Mouse (Mus musculus) embryonic facial prominence, embryonic 14.5 days (tissue): ENCODE results near the gene Gm20388. TPM values are rescaled to one million over a fixed set of nuclear protein-coding genes. Genes with fewer than 3 reads are reported as not detected.
"Not testable (repeated sequence)": the region's sequence is repeated elsewhere in the genome, so short reads cannot be mapped to it uniquely, and the experiment has no call there.

Experiments
- ATAC-seq: fragments of 200-750 bp; cut with Nextera tagmentation; 2 replicates; pipeline ENCODE4 v1.8.0; 2017; ENCODE audit warnings: low read depth, moderate number of reproducible peaks, moderate TSS enrichment
- DNase-seq: peaks from one replicate; pipeline ENCODE4 v3.0.0-alpha.2; 2015; ENCODE audit warnings: low spot score
- H3K27ac ChIP-seq: fragments of 300-500 bp; sonication (generic); replicated peaks from 2 replicates; pipeline ENCODE4 v1.5.1; 2014; ENCODE audit warnings: low read depth, mild to moderate bottlenecking, low read length, moderate library complexity
- H3K27me3 ChIP-seq: fragments of 300-500 bp; sonication (generic); replicated peaks from 2 replicates; pipeline ENCODE4 v1.6.1; 2014; ENCODE audit warnings: low read length; ENCODE audit not compliant: control insufficient read depth, insufficient read depth
- H3K36me3 ChIP-seq: fragments of 300-500 bp; sonication (generic); 2 replicates; pipeline ENCODE4 v1.6.1; 2014; ENCODE audit warnings: low read length, mixed read lengths; ENCODE audit not compliant: control insufficient read depth, insufficient read depth
- H3K4me1 ChIP-seq: fragments of 300-500 bp; sonication (generic); 2 replicates; pipeline ENCODE4 v1.6.1; 2014; ENCODE audit warnings: antibody characterized with exemption, low read length; ENCODE audit not compliant: control insufficient read depth, insufficient read depth
- H3K4me2 ChIP-seq: fragments of 300-500 bp; sonication (generic); 2 replicates; pipeline ENCODE4 v1.6.1; 2014; ENCODE audit warnings: low read depth, mild to moderate bottlenecking, low read length, moderate library complexity, mixed read lengths
- H3K4me3 ChIP-seq: fragments of 300-500 bp; sonication (generic); 2 replicates; pipeline ENCODE4 v1.5.1; 2014; ENCODE audit warnings: low read depth, mild to moderate bottlenecking, low read length
- H3K9ac ChIP-seq: fragments of 300-500 bp; sonication (generic); 2 replicates; pipeline ENCODE4 v1.6.1; 2014; ENCODE audit warnings: low read depth, mild to moderate bottlenecking, low read length, moderate library complexity, mixed read lengths
- H3K9me3 ChIP-seq: fragments of 300-500 bp; sonication (generic); 2 replicates; pipeline ENCODE4 v1.6.1; 2016; ENCODE audit warnings: low read length; ENCODE audit not compliant: control insufficient read depth
- WGBS: fragments of 180-500 bp; shearing (Covaris S2); extraction: QIAGEN DNeasy Blood & Tissue Kit; methylation state at CpG from one replicate; pipeline ENCODE4 v1.1.7; 2014; 5-methylcytosine and 5-hydroxymethylcytosine counted together
- polyA plus RNA-seq: library from polyadenylated mRNA; unstranded; fragments of >200 nt; fragmentation: Nextera tagmentation; extraction: Ambion mirVana; gene quantifications from 2 replicates; pipeline ENCODE4 v1.2.1, GENCODE M21; 2014

Gene Gm20388
- polyA plus RNA-seq, 1 experiment from 2014 or later: not detected

GRCm38 (mm10) chr8:123428343-123428893 is 3517.8 kb downstream of the Gm20388 start:
- 98% methylated on average over 29 of the region's 29 CpGs for WGBS
- no peaks in the 10 kb centered on the region for H3K36me3 ChIP-seq
- no peak for DNase-seq

GRCm38 (mm10) chr8:123428939-123429721 is 3518.5 kb downstream of the Gm20388 start:
- WGBS: 94% methylated on average over 23 of the region's 23 CpGs
- no peak overlapping the region for H3K9ac ChIP-seq
- no peaks in the 10 kb centered on the region for H3K36me3 ChIP-seq
- H3K27ac ChIP-seq: no peak overlapping the region
- peaks cover 59% of the 10 kb centered on the region for H3K9me3 ChIP-seq
- no peak overlapping the region for H3K4me2 ChIP-seq
- no peak overlapping the region for H3K4me3 ChIP-seq
- no peak for DNase-seq
- no peaks in the 10 kb centered on the region for H3K27me3 ChIP-seq
- no peaks in the 10 kb centered on the region for H3K4me1 ChIP-seq
- ATAC-seq: no peak

More at GRCm38 (mm10) chr8:123428343-123428893, 3517.8 kb downstream of the Gm20388 start:
- Histone ChIP-seq H3K9me3 (peaks cover 55% of the 10 kb centered on the region), H3K4me2 (no peak overlapping the region), H3K27ac (no peak overlapping the region), H3K9ac (no peak overlapping the region), H3K27me3 (no peaks in the 10 kb centered on the region), H3K4me3 (no peak overlapping the region), H3K4me1 (no peaks in the 10 kb centered on the region)
- no peak for ATAC-seq

- not testable (repeated sequence) for H3K27me3 ChIP-seq, ATAC-seq, H3K4me3 ChIP-seq, H3K36me3 ChIP-seq, H3K4me1 ChIP-seq, H3K4me2 ChIP-seq, H3K27ac ChIP-seq, DNase-seq, H3K9ac ChIP-seq
- whole genome bisulfite sequencing: 96% methylated on average over 15 of the region's 15 CpGs
- H3K9me3 ChIP-seq: peaks cover 63% of the 10 kb centered on the region
Observed at GRCm38 (mm10) chr8:123429722-123430013, 3519.0 kb downstream of the Gm20388 start.

GRCm38 (mm10) chr8:123430936-123431335 is 3520.3 kb downstream of the Gm20388 start:
- DNase-seq, H3K4me1 ChIP-seq, H3K36me3 ChIP-seq, ATAC-seq, H3K4me2 ChIP-seq, H3K9ac ChIP-seq, H3K27ac ChIP-seq, H3K4me3 ChIP-seq, H3K27me3 ChIP-seq: not testable (repeated sequence)
- 90% methylated on average over 7 of the region's 8 CpGs for WGBS
- H3K9me3 ChIP-seq: peaks cover 64% of the 10 kb centered on the region

GRCm38 (mm10) chr8:123431616-123432365 is 3521.2 kb downstream of the Gm20388 start:
- H3K4me3 ChIP-seq: no peak overlapping the region
- no peak overlapping the region for H3K27ac ChIP-seq
- H3K36me3 ChIP-seq: no peaks in the 10 kb centered on the region
- DNase-seq: no peak
- H3K9me3 ChIP-seq: peaks cover 57% of the 10 kb centered on the region
- no peak for ATAC-seq
- no peak overlapping the region for H3K4me2 ChIP-seq
- H3K9ac ChIP-seq: no peak overlapping the region
- no peaks in the 10 kb centered on the region for H3K4me1 ChIP-seq
- H3K27me3 ChIP-seq: no peaks in the 10 kb centered on the region
- 97% methylated on average over 23 of the region's 25 CpGs for WGBS

- DNase-seq (no peak), ATAC-seq (no peak)
- Histone ChIP-seq H3K4me2 (no peak overlapping the region), H3K9me3 (peaks cover 51% of the 10 kb centered on the region), H3K27ac (no peak overlapping the region), H3K9ac (no peak overlapping the region), H3K27me3 (no peaks in the 10 kb centered on the region), H3K4me1 (no peaks in the 10 kb centered on the region), H3K4me3 (no peak overlapping the region), H3K36me3 (no peaks in the 10 kb centered on the region)
- 98% methylated on average over 16 of the region's 16 CpGs for WGBS
Observed at GRCm38 (mm10) chr8:123432381-123432780, 3521.7 kb downstream of the Gm20388 start.

GRCm38 (mm10) chr8:123433241-123433974 is 3522.8 kb downstream of the Gm20388 start:
- H3K4me3 ChIP-seq, H3K9ac ChIP-seq, H3K4me1 ChIP-seq, H3K36me3 ChIP-seq, H3K27ac ChIP-seq, ATAC-seq, H3K4me2 ChIP-seq, H3K27me3 ChIP-seq, DNase-seq: not testable (repeated sequence)
- WGBS: 98% methylated on average over 34 of the region's 47 CpGs
- H3K9me3 ChIP-seq: peaks cover 41% of the 10 kb centered on the region

GRCm38 (mm10) chr8:123441788-123442187 is 3531.1 kb downstream of the Gm20388 start:
- DNase-seq: no peak
- no peaks in the 10 kb centered on the region for H3K27me3 ChIP-seq
- ATAC-seq: no peak
- WGBS: 87% methylated on average over 2 of the region's 2 CpGs
- no peak overlapping the region for H3K4me2 ChIP-seq
- no peak overlapping the region for H3K27ac ChIP-seq
- H3K36me3 ChIP-seq: no peaks in the 10 kb centered on the region
- no peak overlapping the region for H3K4me3 ChIP-seq
- no peaks in the 10 kb centered on the region for H3K9me3 ChIP-seq
- H3K4me1 ChIP-seq: peaks cover 5% of the 10 kb centered on the region
- H3K9ac ChIP-seq: no peak overlapping the region
